Mouse (Mus musculus) embryo, embryonic 10.5 days (tissue): ENCODE results near the gene Mif.
A peak's percentile ranks its signal among the peaks of the same experiment; 100 is the strongest.

Experiments
- DNase-seq: peaks from one replicate; pipeline ENCODE4 v3.0.0-alpha.2; 2015; ENCODE audit warnings: low spot score

Mif gene

DNA sequence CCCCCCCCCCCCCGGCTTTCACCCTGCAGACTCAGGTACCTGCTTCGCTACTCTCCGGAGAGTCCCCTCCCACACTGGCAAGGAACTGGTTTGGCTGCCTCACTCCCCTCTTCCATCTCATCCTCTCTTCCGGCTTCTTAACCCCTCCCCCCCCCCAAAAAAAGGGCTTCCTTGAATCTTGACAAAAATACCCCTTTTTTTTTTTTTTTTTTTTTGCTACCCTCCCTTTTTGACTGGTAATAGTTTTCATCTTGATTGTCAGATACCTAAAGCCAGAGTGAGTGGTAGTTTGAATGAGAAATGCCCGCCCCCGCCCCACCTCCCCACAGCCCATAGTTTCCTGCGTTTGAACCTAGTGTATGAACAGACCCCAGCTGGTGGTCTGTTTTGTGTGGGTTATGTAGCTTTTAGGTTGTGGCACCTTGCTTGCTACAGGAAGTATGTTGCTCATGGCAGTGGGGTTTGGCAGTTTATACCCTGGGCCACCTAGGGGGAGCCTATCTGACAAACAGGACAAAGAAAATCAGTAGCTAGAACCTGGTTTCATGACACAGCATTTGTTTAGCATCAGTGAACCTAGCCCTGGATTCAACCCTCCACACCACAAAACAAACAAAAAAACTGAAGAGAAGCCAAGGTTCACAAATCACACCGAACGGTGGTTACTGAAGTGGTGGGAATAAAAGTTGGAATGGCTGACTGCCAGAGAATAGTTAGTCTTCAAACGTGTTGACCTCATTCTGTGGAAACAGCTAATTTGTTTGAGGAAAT lies 24.1 kb downstream of the Mif start:
- peak; percentile 36 for DNase-seq

DNA sequence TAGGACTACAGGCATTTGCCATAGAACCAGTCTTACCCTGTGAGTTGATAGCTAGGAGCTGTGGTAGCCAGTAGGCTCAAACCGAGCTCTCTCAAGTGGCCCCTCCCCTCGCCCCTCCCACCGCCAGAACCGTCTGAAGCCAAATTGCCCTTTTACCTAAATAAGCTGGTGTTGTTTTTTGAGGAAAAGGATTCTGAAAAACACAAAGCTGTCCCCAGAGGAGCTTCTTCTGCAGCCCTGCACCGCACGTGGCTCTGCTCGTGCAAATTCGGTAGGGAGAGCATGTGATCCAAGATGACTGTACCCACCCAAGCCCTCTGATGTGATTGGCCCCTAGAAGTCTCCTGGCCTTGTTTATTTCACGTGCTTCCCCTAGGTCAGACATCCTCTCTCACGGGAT lies 24.7 kb downstream of the Mif start:
- DNase-seq, result peak; percentile 67

DNA sequence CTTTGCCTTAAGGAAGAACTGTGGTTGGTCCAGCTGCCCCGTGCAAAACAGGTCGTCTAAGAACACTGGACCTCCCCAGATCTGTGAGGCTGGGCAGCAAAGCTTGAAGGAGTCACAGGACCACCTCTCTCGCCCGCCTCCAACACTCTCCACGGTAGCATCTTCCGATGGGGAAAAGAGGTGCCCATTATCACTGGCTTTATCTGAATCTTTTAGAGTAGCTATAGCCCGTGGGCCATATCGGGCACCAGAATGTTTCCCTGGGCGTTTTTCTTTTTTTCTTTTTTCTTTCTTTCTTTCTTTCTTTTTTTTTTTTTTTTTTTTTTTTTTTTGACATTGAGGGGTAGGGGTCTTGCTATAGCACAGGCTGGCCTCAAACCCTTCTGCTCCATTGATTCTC lies 25.3 kb downstream of the Mif start:
- no peak for DNase-seq

DNA sequence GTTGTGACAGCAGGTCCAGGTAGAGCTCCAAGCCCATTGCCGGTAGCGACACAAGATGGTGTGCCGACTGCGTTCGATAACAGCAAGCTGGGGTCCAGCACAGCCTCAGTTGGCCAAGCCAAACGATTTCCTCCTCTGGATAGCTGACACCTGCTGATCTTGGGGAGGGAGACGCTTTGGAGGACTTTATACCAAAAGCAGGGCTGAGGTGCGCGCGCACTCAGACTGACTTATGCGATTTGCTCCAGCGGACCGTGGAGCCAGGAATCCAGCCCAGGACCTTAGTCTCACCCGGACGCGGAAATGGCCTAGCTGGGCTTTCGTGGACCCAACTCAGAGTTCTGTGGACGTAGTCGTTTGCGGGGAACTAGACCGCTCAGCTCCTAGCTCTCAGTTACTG lies 25.8 kb downstream of the Mif start:
- peak; percentile 86 for DNase-seq

DNA sequence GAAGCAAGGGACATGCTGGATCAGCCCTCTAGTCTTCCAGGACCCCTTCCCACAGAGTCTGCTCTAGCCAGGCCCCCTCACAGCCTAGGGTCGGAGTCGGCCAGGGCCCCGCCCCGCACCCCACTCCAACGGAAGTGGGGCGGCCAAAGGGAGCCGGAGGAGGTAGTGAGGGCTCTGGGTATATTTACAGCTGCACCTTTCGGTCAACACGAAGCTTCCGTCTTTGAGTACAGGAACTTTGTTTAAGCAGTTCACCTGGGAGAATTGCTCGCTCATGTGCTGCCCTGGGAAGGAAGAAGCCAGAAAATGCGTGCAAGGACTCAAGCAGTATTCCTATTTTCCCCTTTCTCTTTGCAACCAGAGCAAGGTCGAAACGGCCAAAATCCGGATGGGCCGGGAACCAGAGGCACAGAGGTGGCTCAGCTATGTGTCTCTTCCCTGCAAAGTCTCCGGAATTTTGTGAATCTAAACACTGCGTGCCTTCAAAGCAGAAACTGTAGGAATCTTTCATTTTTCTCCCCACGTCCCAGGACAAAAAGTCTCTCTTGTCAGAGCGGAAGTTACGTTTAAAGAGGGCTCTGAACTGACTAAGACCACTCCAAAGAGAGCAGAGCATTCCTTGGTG lies 26.5 kb downstream of the Mif start:
- DNase-seq, result peak; percentile 13

DNA sequence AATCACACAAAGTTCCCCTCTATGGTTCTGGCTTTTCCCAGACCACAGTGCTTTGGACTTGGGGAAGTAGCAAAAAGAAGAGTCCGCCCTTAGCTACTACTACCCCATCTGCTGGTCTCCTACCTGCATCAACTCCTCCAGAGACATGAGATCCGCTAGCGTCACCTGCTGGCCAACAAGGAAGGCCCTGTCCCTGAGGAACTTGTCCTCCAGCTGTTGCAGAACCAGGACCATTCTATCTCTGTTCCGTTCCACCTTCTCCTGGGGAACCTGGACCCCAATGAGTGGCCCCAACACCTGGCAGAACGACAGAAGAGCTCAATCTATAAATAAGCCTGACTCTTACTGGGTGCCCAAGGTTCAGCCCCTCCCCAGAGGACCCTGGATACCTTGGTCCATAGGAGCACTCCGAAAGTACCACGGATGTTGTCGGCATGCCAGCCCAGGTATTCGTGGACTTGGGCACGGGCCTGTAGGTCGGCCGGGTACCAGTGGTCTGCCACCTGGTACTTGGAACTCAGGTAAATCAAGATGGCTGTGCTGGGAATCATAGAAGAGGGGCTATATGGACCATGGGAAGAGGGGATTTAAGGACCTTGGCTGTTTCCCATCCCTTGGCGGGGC lies 27.7 kb downstream of the Mif start:
- DNase-seq, result peak; percentile 50

DNA sequence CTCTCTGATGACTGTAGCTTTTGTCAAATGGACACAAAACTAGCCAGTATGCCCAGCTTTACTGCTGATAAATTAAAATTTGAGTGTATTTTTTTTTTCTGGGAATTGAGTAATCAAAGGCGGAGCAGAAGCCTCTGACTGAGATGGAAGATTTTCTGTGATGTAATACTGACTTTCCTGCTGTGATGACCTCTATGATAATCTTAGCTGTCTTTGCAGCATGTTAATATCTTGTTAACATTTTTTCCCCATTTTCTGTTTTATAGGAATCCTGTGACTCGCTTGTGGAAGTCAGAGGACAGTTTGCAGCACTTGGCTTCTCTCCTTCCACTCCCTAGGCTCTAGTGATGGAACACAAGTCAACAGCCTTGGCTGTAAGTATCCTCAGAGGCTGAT lies 29.8 kb downstream of the Mif start:
- no peak for DNase-seq

DNA sequence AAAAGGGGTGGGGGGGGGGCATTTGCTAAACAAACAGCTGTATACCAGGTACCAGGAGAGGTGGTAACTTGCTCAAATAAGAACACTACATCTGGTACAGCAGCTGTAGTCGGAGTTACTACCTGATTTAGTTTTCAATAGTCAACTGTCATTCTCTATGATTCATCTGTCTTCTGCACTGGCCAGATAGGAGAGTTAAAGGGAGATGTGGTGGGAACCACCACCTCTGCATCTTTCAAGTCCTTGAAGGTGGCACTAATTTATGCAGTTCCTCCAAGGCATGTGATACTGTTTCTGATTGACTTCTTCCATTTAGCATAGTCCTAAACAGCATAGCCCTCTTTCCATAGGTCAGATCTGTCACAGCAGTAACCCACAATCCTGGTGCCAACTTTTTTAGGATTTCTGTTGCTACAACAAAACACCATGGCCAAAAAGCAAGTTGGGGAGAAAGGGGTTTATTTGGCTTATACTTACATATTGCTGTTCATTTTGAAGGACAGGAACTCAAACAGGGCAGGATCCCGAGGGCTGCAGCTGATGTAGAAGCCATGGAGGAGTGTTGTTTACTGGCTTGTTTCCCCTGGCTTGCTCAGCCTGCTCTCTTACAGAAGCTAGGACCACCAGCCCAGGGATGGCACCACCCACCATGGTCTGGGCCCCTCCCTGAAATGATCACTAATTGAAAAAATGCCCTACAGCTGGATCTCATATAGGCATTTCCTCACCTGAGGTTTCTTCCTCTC lies 30.3 kb downstream of the Mif start:
- DNase-seq, result no peak

DNA sequence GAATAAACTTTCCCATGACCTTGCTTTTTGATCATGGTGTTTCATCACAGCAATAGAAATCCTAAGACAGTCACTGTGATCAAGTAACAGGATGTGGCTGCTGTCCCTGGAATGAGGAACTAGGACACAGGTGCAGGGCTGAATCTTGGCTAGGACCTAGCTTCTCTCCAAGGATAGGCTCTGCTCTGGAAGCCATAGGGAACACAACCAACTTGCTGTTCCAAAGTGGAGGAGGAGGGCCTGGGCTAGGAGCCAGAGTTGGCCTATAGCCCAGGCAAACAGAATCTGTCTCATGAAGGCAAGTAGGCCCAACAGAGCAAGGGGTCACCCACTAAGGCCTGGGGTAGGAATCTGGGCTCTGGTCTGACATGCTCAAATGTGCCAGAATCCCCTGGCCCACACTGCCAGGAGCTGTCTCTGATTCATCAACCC lies 31.5 kb downstream of the Mif start:
- no peak for DNase-seq

DNA sequence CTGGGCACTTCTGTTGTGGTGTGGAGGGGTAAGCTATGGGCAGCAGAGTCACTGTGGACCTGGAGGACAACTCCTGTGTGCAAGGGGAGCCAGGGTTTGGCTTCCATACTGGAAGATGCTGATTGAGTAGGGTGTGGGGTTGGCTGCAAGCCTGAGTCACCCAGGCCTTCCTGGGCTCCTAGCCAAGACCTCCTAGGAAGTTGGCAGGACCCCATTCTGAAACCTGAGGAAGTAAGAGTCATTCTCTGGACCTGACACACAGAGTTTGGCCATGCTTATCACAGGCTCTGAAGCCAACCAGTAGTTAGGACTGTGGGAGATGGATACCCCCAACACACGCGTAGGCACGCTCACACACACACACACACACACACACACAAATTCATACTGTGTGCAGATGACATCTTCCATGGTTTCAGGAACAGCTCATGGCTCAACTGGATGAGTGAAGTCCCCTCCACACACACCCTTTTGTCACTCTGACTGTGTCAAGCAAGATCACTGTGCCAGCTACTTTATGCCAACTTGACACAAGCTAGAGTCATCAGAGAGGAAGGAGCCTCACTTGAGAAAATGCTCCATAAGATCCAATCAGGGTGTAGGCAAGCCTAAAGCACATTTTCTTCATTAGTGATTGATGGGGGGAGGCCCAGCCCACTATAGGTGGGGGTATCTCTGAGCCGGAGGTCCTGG lies 32.2 kb downstream of the Mif start:
- no peak for DNase-seq

DNA sequence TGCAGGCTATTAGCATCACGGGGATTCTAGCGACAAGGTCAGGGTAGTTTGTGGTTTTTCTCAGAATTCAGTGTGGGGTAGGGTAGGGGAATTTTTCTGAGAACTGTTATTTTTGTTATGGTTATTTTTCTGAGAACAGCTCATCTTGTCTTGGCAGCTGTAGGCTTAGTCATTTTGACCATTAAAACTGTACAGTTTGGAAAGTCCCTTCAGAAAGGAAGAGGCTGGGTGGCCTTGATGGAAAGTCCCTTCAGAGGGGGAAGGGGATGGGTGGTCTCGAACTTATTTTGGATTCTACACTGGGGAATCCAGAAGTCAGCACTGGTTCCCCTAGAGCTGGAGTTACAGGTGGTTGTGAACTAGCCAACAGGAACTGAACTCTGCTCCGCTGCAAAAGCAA lies 35.5 kb downstream of the Mif start:
- no peak for DNase-seq

DNA sequence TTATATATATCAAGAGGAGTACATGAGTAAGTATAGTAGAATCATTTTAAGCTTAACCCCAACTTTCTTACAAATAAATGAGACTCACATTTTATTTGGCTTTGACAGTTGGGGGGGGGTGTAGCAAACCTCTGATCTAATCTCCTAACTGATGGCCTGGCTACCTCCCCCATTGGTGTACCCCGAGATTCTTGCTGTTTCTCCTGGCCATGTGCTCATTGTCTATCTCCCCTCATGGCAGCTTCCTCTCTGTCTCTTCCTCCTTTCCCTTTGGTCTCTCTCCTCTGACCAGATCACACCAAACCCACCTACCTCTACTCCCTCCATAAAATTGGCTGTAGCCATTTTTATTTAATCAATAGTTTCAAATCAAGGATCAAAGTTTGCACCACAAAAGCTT lies 36.3 kb downstream of the Mif start:
- DNase-seq, result no peak

DNA sequence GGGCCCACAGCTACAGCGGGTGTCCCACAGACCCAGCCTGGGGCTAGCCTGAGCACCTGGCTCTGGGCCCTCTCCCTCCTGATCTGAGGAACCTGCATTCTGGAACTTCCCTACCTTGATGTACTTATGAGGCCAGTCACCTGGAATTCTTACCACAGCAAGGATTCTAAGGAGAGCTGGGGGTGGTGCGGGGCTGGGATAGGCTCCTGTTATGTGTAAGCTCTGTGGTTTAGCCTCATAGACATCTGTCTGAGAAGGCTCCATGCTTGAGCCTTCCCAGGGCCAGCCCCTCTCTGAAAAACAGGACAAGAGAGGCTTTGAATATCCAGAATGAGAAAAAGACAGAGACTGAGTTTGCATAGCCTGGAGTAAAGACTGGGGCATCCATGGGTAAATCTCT lies 37.6 kb downstream of the Mif start, which contains the start of gene Gstt4:
Gene Gstt4, minus strand, starts transcription at position 101 of the 400 bp plus-strand sequence.
- no peak for DNase-seq

DNA sequence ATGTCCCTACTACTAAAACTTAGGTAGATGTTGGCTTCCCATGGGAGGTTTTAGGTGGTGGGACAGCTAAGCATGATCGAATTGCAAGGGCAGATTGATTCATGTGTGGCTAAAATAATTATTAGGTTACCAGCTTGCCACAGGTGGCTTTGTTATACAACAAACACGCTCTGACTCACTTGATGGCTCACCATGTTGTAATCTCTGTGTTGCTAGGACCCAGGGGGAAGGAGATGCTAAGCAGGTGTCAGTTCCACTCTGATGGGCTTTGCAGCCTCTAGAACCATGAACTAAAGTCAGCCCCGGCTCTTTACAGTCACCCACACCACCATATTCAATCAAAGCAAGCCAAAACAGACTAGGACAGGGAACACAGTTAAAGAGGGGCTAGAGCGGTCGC lies 40.2 kb downstream of the Mif start:
- no peak for DNase-seq

DNA sequence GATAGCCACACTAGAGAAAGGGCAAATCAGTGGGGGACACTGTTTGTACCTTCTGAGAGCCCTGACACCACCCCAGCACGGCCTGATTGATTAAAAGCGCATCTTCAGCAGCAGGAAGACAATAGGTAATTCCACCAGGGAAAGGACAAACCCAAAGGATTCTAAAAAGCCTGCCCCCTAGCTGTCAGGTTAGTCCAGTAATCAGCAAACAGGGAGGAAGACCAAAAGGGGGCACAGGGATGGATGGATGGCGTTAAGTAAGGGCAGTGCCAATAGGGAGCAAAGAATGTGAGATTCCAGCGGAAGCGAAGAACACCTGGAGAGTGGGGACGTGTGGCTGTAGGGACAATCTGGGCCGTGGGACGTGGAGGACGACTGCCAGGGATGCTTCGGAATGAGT lies 41.4 kb downstream of the Mif start:
- no peak for DNase-seq
